Mouse (Mus musculus) embryonic facial prominence, embryonic 14.5 days (tissue): ENCODE results near the gene Evi2a. TPM values are rescaled to one million over a fixed set of nuclear protein-coding genes. Genes with fewer than 3 reads are reported as not detected.

Experiments used
- ATAC-seq: fragments of 200-750 bp; cut with Nextera tagmentation; 2 replicates; pipeline ENCODE4 v1.8.0; 2017; ENCODE audit warnings: low read depth, moderate number of reproducible peaks, moderate TSS enrichment
- DNase-seq: peaks from one replicate; pipeline ENCODE4 v3.0.0-alpha.2; 2015; ENCODE audit warnings: low spot score
- H3K27ac ChIP-seq: fragments of 300-500 bp; sonication (generic); replicated peaks from 2 replicates; pipeline ENCODE4 v1.5.1; 2014; ENCODE audit warnings: low read depth, mild to moderate bottlenecking, low read length, moderate library complexity
- H3K27me3 ChIP-seq: fragments of 300-500 bp; sonication (generic); replicated peaks from 2 replicates; pipeline ENCODE4 v1.6.1; 2014; ENCODE audit warnings: low read length; ENCODE audit not compliant: control insufficient read depth, insufficient read depth
- H3K36me3 ChIP-seq: fragments of 300-500 bp; sonication (generic); 2 replicates; pipeline ENCODE4 v1.6.1; 2014; ENCODE audit warnings: low read length, mixed read lengths; ENCODE audit not compliant: control insufficient read depth, insufficient read depth
- H3K4me1 ChIP-seq: fragments of 300-500 bp; sonication (generic); 2 replicates; pipeline ENCODE4 v1.6.1; 2014; ENCODE audit warnings: antibody characterized with exemption, low read length; ENCODE audit not compliant: control insufficient read depth, insufficient read depth
- H3K4me2 ChIP-seq: fragments of 300-500 bp; sonication (generic); 2 replicates; pipeline ENCODE4 v1.6.1; 2014; ENCODE audit warnings: low read depth, mild to moderate bottlenecking, low read length, moderate library complexity, mixed read lengths
- H3K4me3 ChIP-seq: fragments of 300-500 bp; sonication (generic); 2 replicates; pipeline ENCODE4 v1.5.1; 2014; ENCODE audit warnings: low read depth, mild to moderate bottlenecking, low read length
- H3K9ac ChIP-seq: fragments of 300-500 bp; sonication (generic); 2 replicates; pipeline ENCODE4 v1.6.1; 2014; ENCODE audit warnings: low read depth, mild to moderate bottlenecking, low read length, moderate library complexity, mixed read lengths
- H3K9me3 ChIP-seq: fragments of 300-500 bp; sonication (generic); 2 replicates; pipeline ENCODE4 v1.6.1; 2016; ENCODE audit warnings: low read length; ENCODE audit not compliant: control insufficient read depth
- WGBS: fragments of 180-500 bp; shearing (Covaris S2); extraction: QIAGEN DNeasy Blood & Tissue Kit; methylation state at CpG from one replicate; pipeline ENCODE4 v1.1.7; 2014; 5-methylcytosine and 5-hydroxymethylcytosine counted together
- polyA plus RNA-seq: library from polyadenylated mRNA; unstranded; fragments of >200 nt; fragmentation: Nextera tagmentation; extraction: Ambion mirVana; gene quantifications from 2 replicates; pipeline ENCODE4 v1.2.1, GENCODE M21; 2014

Gene Evi2a
- 5.1 and 6.0 TPM in 2 replicates for polyA plus RNA-seq

DNA sequence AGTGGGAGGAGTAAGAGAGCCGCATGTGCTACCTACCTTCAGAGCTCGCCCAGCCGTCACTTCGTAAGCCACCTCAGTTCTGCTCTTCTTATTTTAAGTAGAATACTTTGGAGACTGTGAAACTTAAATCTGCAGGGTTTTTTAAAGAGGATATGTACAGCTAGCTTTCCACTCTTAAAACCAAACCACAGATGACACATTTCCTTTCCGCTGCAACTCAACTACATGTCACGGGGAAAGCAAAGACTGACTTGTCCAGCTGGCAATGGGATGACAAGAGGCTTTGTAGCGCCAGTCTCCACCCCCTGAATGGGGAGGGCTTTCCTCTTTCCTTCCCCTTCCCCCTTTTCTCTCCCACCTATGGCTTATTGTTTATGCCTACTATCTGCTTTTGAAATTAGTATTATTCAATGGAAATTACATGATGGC lies at the start of gene Evi2a, which contains the start of gene Evi2:
Evi2a (minus strand) TSS at position 277 of the 429 bp plus-strand sequence.
Evi2 (minus strand) TSS at position 257 of the 429 bp plus-strand sequence.
- H3K27ac ChIP-seq: no peak within 1 kb of the TSS
- H3K9ac ChIP-seq: no peak within 1 kb of the TSS
- no peaks in the 10 kb centered on the region for H3K9me3 ChIP-seq
- no peak for ATAC-seq
- 81% methylated on average over 7 of the region's 7 CpGs for WGBS
- peaks cover 27% of the 10 kb centered on the region; the same call in 1 of the 2 replicates for H3K36me3 ChIP-seq
- H3K4me2 ChIP-seq: no peak within 1 kb of the TSS
- H3K4me1 ChIP-seq: peaks cover 10% of the 10 kb centered on the region
- H3K27me3 ChIP-seq: no peaks in the 10 kb centered on the region
- H3K4me3 ChIP-seq: no peak within 1 kb of the TSS
- peak; percentile 35 for DNase-seq

- no peak overlapping the region for H3K4me3 ChIP-seq
- 54% methylated on average over 5 of the region's 5 CpGs for WGBS
- no peaks in the 10 kb centered on the region for H3K9me3 ChIP-seq
- no peak overlapping the region for H3K27ac ChIP-seq
- no peak for ATAC-seq
- H3K9ac ChIP-seq: no peak overlapping the region
- no peaks in the 10 kb centered on the region for H3K27me3 ChIP-seq
- no peak overlapping the region for H3K4me2 ChIP-seq
- peaks cover 51% of the 10 kb centered on the region for H3K36me3 ChIP-seq
- peak; percentile 70 for DNase-seq
- no peaks in the 10 kb centered on the region for H3K4me1 ChIP-seq
Observed at GRCm38 (mm10) chr11:79577741-79578140, 47.3 kb upstream of the Evi2a start.

DNA sequence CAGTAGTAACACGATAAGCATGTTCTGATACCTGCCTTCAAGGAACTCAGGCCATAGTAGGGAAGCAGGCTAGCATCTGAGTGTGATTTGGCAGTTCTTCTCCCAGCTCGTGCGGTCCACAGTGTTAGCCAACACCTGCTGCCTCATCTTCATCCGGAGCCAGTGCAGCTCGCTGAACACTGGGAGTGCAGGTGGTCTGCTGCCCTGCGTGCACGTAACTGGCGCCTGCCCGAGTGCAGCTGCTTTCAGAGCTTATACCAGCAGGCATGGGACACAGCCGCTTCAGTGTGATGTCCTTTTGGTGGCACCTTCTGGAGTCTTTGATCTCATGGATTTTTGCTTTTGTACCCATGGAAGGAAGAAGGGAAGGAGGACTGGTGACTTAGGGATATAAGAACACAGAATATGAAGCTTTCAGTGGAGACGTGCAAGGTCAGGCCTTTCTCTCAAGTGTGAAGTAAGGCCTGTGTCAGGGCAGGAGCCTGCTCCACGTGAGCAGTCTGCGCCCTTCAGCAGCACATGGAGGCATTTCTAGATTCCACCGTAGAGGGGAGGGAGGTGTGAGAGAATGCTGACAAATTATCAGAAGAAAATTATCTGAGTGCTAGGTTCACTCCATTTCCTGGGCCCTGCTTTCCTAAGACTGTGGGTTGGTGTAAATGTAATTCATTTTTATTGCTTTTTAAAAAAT lies 45.1 kb upstream of the Evi2a start:
- no peaks in the 10 kb centered on the region for H3K27me3 ChIP-seq
- H3K36me3 ChIP-seq: peaks cover 74% of the 10 kb centered on the region
- ATAC-seq: no peak
- no peak overlapping the region for H3K9ac ChIP-seq
- no peaks in the 10 kb centered on the region for H3K4me1 ChIP-seq
- 87% methylated on average over 14 of the region's 14 CpGs for WGBS
- no peak overlapping the region for H3K4me3 ChIP-seq
- no peak overlapping the region for H3K27ac ChIP-seq
- no peak overlapping the region for H3K4me2 ChIP-seq
- no peaks in the 10 kb centered on the region for H3K9me3 ChIP-seq
- no peak for DNase-seq

DNA sequence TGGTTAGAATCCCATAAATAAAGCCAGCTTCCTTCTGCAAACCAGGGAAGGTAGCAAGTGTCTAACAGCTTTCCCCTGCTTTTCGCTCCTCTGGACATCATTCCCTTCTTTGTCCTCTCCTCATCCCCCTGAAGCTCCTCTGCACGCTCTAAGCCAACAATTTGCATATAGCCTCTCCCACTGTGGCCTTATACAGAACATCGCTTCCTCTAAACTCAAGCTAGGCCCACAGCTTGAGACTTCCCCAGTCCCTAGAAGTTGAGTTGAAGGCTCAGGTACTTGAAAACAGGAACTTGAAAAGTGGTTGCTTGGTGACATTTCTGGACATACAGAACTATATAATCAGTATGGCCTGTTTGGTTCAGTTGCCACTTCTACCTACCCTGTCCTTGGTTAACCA lies 43.4 kb upstream of the Evi2a start:
- ATAC-seq (no peak), DNase-seq (no peak)
- H3K36me3 ChIP-seq: peaks cover 81% of the 10 kb centered on the region
- no peak overlapping the region for H3K4me2 ChIP-seq
- H3K4me1 ChIP-seq: no peaks in the 10 kb centered on the region
- H3K4me3 ChIP-seq: no peak overlapping the region
- H3K27me3 ChIP-seq: no peaks in the 10 kb centered on the region
- 76% methylated on average over 3 of the region's 3 CpGs for WGBS
- no peak overlapping the region for H3K27ac ChIP-seq
- H3K9me3 ChIP-seq: no peaks in the 10 kb centered on the region
- H3K9ac ChIP-seq: no peak overlapping the region

GRCm38 (mm10) chr11:79570319-79570718 lies 39.9 kb upstream of the Evi2a start:
- H3K27me3 ChIP-seq: no peaks in the 10 kb centered on the region
- H3K27ac ChIP-seq: no peak overlapping the region
- H3K4me2 ChIP-seq: no peak overlapping the region
- no peak overlapping the region for H3K9ac ChIP-seq
- H3K4me1 ChIP-seq: no peaks in the 10 kb centered on the region
- H3K9me3 ChIP-seq: no peaks in the 10 kb centered on the region
- peaks cover 95% of the 10 kb centered on the region for H3K36me3 ChIP-seq
- ATAC-seq: no peak
- no peak for DNase-seq
- H3K4me3 ChIP-seq: no peak overlapping the region
- 83% methylated on average over 2 of the region's 2 CpGs for WGBS

GRCm38 (mm10) chr11:79568197-79568911 lies 37.9 kb upstream of the Evi2a start:
- H3K36me3 ChIP-seq: peaks cover 85% of the 10 kb centered on the region
- no peak for DNase-seq
- no peak overlapping the region for H3K4me3 ChIP-seq
- ATAC-seq: no peak
- H3K27ac ChIP-seq: no peak overlapping the region
- no peak overlapping the region for H3K4me2 ChIP-seq
- no peaks in the 10 kb centered on the region for H3K4me1 ChIP-seq
- H3K27me3 ChIP-seq: no peaks in the 10 kb centered on the region
- no peak overlapping the region for H3K9ac ChIP-seq
- no peaks in the 10 kb centered on the region for H3K9me3 ChIP-seq
- 84% methylated on average over 11 of the region's 11 CpGs for WGBS

GRCm38 (mm10) chr11:79566947-79567346 lies 36.5 kb upstream of the Evi2a start:
- H3K4me2 ChIP-seq: no peak overlapping the region
- ATAC-seq (no peak), DNase-seq (no peak)
- H3K27me3 ChIP-seq: no peaks in the 10 kb centered on the region
- H3K27ac ChIP-seq: no peak overlapping the region
- no peak overlapping the region for H3K4me3 ChIP-seq
- H3K9ac ChIP-seq: no peak overlapping the region
- no peaks in the 10 kb centered on the region for H3K9me3 ChIP-seq
- H3K4me1 ChIP-seq: no peaks in the 10 kb centered on the region
- WGBS: 56% methylated on average over 1 of the region's 1 CpGs
- H3K36me3 ChIP-seq: peaks cover 84% of the 10 kb centered on the region

DNA sequence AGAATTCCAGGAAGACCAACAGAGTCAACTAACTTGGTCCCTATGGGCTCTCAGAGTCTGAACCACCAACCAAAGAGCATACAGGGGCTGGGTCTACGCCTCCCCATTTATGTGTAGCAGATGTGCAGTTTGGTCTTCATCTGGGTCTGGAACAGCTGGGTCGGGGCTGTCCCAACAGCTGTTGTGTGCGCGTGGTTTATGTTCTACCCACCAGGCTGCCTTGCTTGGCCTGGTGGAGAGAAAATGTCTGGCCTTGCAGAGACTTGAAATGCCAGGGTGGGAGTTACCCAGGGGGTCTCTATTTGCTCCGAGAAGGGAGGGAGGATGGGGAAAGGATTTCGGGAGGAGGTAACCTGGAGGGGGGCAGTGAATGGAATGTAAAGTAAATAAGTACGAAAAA lies 33.1 kb upstream of the Evi2a start:
- WGBS: 77% methylated on average over 7 of the region's 7 CpGs
- H3K9me3 ChIP-seq: no peaks in the 10 kb centered on the region

More for the DNA sequence above, 33.1 kb upstream of the Evi2a start:
- Histone ChIP-seq H3K27ac (no peak overlapping the region), H3K4me3 (no peak overlapping the region), H3K36me3 (peaks cover 83% of the 10 kb centered on the region), H3K9ac (no peak overlapping the region), H3K4me2 (no peak overlapping the region), H3K27me3 (no peaks in the 10 kb centered on the region), H3K4me1 (no peaks in the 10 kb centered on the region)
- ATAC-seq (no peak), DNase-seq (no peak)
